Mouse (Mus musculus) kidney, postnatal 36 days (tissue): ENCODE data around the gene Kcng3.

ENCODE experiments used
- DNase-seq, 2 experiments: peaks; one replicate each; pipeline ENCODE4 v3.0.0; 2021 to 2022; ENCODE audit warnings: mixed read lengths in 2 of 2

Gene Kcng3

GRCm38 (mm10) chr17:83630787-83631678, 662 bp downstream of the Kcng3 start:
- DNase-seq: peak in 1 of 2 experiments; percentile 51

GRCm38 (mm10) chr17:83613907-83614306, 17.8 kb downstream of the Kcng3 start:
- no peak for DNase-seq

GRCm38 (mm10) chr17:83609532-83609931, 22.2 kb downstream of the Kcng3 start:
- DNase-seq: no peak

- no peak for DNase-seq
These were observed 30.7 kb downstream of the Kcng3 start for GRCm38 (mm10) chr17:83600976-83601375.

GRCm38 (mm10) chr17:83595966-83596365, 35.7 kb downstream of the Kcng3 start:
- DNase-seq: no peak

- no peak for DNase-seq
These were observed 37.2 kb downstream of the Kcng3 start for GRCm38 (mm10) chr17:83594526-83594925.

GRCm38 (mm10) chr17:83593396-83593795, 38.3 kb downstream of the Kcng3 start:
- DNase-seq: no peak

GRCm38 (mm10) chr17:83588663-83589341, 42.9 kb downstream of the Kcng3 start:
- DNase-seq: no peak

GRCm38 (mm10) chr17:83587731-83588130, 44.0 kb downstream of the Kcng3 start:
- DNase-seq: no peak

GRCm38 (mm10) chr17:83582585-83582984, 49.1 kb downstream of the Kcng3 start:
- no peak for DNase-seq

- no peak for DNase-seq
These were observed 51.0 kb downstream of the Kcng3 start for GRCm38 (mm10) chr17:83580734-83581133.

GRCm38 (mm10) chr17:83576810-83577371, 54.8 kb downstream of the Kcng3 start:
- DNase-seq: no peak

- DNase-seq: no peak
These were observed 57.1 kb downstream of the Kcng3 start for GRCm38 (mm10) chr17:83574615-83575014.

GRCm38 (mm10) chr17:83573128-83573527, 58.6 kb downstream of the Kcng3 start:
- DNase-seq: no peak

- peak in 1 of 2 experiments; percentile 11 for DNase-seq
These were observed 59.3 kb downstream of the Kcng3 start for GRCm38 (mm10) chr17:83572366-83572765.

GRCm38 (mm10) chr17:83567375-83567774, 64.3 kb downstream of the Kcng3 start:
- DNase-seq: no peak

GRCm38 (mm10) chr17:83565506-83565905, 66.2 kb downstream of the Kcng3 start:
- DNase-seq: no peak

- DNase-seq: no peak
These were observed 67.4 kb downstream of the Kcng3 start for GRCm38 (mm10) chr17:83564119-83564820.

- peak; percentile 46 to 85 for DNase-seq
These were observed 68.0 kb downstream of the Kcng3 start for GRCm38 (mm10) chr17:83563703-83564111.

- DNase-seq: no peak
These were observed 69.3 kb downstream of the Kcng3 start for GRCm38 (mm10) chr17:83562153-83563010.

GRCm38 (mm10) chr17:83559081-83559480, 72.6 kb downstream of the Kcng3 start:
- no peak for DNase-seq

- no peak for DNase-seq
These were observed 75.9 kb downstream of the Kcng3 start for GRCm38 (mm10) chr17:83555836-83556235.
